In the genomic region with DNA sequence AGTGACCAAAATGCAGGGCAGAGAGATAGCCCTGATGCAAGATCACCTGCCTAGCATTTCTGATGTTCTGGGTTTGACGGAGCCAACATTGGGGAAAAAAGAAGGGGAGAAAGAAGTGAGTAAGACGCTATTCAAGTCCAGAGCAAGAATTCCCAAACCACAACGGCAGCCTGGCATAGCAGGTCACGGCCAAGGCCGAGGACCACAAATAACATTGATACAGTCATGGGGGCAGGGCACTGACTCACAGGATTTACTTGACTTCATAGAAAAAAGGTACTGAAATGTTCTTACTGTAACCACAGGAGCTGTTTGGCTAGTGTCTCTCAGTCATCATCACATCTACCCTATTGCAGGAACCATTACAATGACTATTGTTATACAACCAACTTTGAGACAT, we compare ENCODE assay signal across 20 mouse cellular contexts.
DNase-seq lines count a peak whose midpoint lies in the region; ATAC-seq and TF ChIP-seq lines count a peak whose summit lies in the region.
"Had no signal": no experiment of that assay in that cellular context is flagged by ENCODE, and none has a peak within 500 bp of the region (broad histone marks: within the 10 kb centered on the region; RNA-seq: fewer than 3 reads in every experiment).

No protein-coding gene starts in this region.

- no peak for TF ChIP-seq CTCF in kidney, adult 2 months (conservative IDR thresholded peaks at IDR 0.05; ENCODE audit: insufficient read depth, insufficient read length, low read depth, low read length)
- no peak for TF ChIP-seq CTCF in embryonic fibroblast, embryonic 13.5 days (IDR thresholded peaks at IDR 0.05; ENCODE audit: borderline replicate concordance, insufficient read depth, low read length)

- ATAC-seq in midbrain, embryonic 15.5 days (replicated peaks), result no peak
- ATAC-seq: liver, postnatal 0 days had no signal

- no peak overlapping the region for H3K9ac ChIP-seq in midbrain, embryonic 15.5 days
- H3K9ac ChIP-seq: embryonic facial prominence, embryonic 15.5 days; forebrain, embryonic 12.5 days; liver, postnatal 0 days; midbrain, embryonic 12.5 days had no signal

- no peak for DNase-seq in kidney, adult 2 months
- DNase-seq in kidney, postnatal 36 days, result no peak
- DNase-seq in Muller cell, postnatal 12 days (ENCODE audit: inconsistent ontology term), result peak; percentile 44
- DNase-seq in adrenal gland, adult 8-10 months, result peak; percentile 84
- no peak for DNase-seq in thymus, postnatal 10 days (ENCODE audit: low spot score in 2 of 2)
- DNase-seq: cerebellum, adult 9-10 months; gastrocnemius, postnatal 25 days; kidney, adult 8-10 months; kidney, postnatal 25 days; liver, postnatal 0 days; lung, postnatal 10 days; right cerebral cortex, adult 18-20 months; thymus, postnatal 4 days had no signal

- no peaks in the 10 kb centered on the region for H3K27me3 ChIP-seq in kidney, adult 2 months (replicated peaks; ENCODE audit: control insufficient read depth, insufficient read depth, low read length)
- no peaks in the 10 kb centered on the region for H3K27me3 ChIP-seq in midbrain, embryonic 15.5 days (replicated peaks)
- H3K27me3 ChIP-seq: embryonic facial prominence, embryonic 15.5 days; forebrain, embryonic 12.5 days; midbrain, embryonic 12.5 days had no signal

- H3K4me3 ChIP-seq in kidney, adult 2 months (ENCODE audit: insufficient read depth, low read depth, low read length), result no peak overlapping the region
- no peak overlapping the region for H3K4me3 ChIP-seq in embryonic fibroblast, embryonic 13.5 days (ENCODE audit: insufficient read depth, low read length)
- no peak overlapping the region for H3K4me3 ChIP-seq in midbrain, embryonic 15.5 days
- H3K4me3 ChIP-seq: embryonic facial prominence, embryonic 15.5 days; forebrain, embryonic 12.5 days; limb, embryonic 10.5 days; midbrain, embryonic 12.5 days had no signal

- no peak overlapping the region for H3K4me2 ChIP-seq in midbrain, embryonic 15.5 days
- H3K4me2 ChIP-seq: embryonic facial prominence, embryonic 15.5 days; forebrain, embryonic 12.5 days; midbrain, embryonic 12.5 days had no signal

- H3K4me1 ChIP-seq in kidney, adult 2 months (ENCODE audit: control insufficient read depth, insufficient read depth, low read length), result peaks cover 29% of the 10 kb centered on the region; the same call in 1 of the 2 replicates
- peaks cover 26% of the 10 kb centered on the region for H3K4me1 ChIP-seq in embryonic fibroblast, embryonic 13.5 days (ENCODE audit: control insufficient read depth, insufficient read depth, low read length)
- peaks cover 16% of the 10 kb centered on the region for H3K4me1 ChIP-seq in midbrain, embryonic 15.5 days

- no peak for TF ChIP-seq POLR2A in kidney, adult 2 months (IDR thresholded peaks at IDR 0.05; ENCODE audit: low read depth, low read length)
- no peak for TF ChIP-seq POLR2A in embryonic fibroblast, embryonic 13.5 days (IDR thresholded peaks at IDR 0.05; ENCODE audit: low read depth, low read length)

- WGBS in kidney, adult 2 months, result 73% methylated on average over 5 of the region's 5 CpGs
- WGBS in midbrain, embryonic 15.5 days, result 94% methylated on average over 5 of the region's 5 CpGs

- no peaks in the 10 kb centered on the region for H3K36me3 ChIP-seq in kidney, adult 2 months (ENCODE audit: control insufficient read depth, insufficient read depth, low read length)
- no peaks in the 10 kb centered on the region for H3K36me3 ChIP-seq in midbrain, embryonic 15.5 days (replicated peaks)
- H3K36me3 ChIP-seq: embryonic facial prominence, embryonic 15.5 days; forebrain, embryonic 12.5 days; G1E; midbrain, embryonic 12.5 days had no signal

- H3K9me3 ChIP-seq in midbrain, embryonic 15.5 days, result no peaks in the 10 kb centered on the region
- H3K9me3 ChIP-seq: embryonic facial prominence, embryonic 15.5 days; limb, embryonic 10.5 days; midbrain, embryonic 12.5 days had no signal

- peak overlapping the region; percentile 57 for H3K27ac ChIP-seq in kidney, adult 2 months (ENCODE audit: insufficient read depth, low read depth, low read length)
- H3K27ac ChIP-seq in embryonic fibroblast, embryonic 13.5 days (ENCODE audit: insufficient read depth, low read length), result peak overlapping the region; percentile 94
- no peak overlapping the region for H3K27ac ChIP-seq in midbrain, embryonic 15.5 days
- H3K27ac ChIP-seq: embryonic facial prominence, embryonic 15.5 days; forebrain, embryonic 12.5 days; limb, embryonic 10.5 days; midbrain, embryonic 12.5 days had no signal

Comparison
In these comparisons a context has a peak if more than half of its experiments do, and no peak if none do; other contexts are left out.
1. DNase-seq: peak in Muller cell, postnatal 12 days (single experiment) and adrenal gland, adult 8-10 months (single experiment); none in kidney, adult 2 months (single experiment), kidney, postnatal 36 days (0 of 2) and thymus, postnatal 10 days (0 of 2).